Mouse (Mus musculus) CH12.LX (cell line): ENCODE measurements around the gene Ercc6l2. TPM values are rescaled to one million over a fixed set of nuclear protein-coding genes. Genes with fewer than 3 reads are reported as not detected.
A peak's percentile ranks its signal among the peaks of the same experiment; 100 is the strongest.

Experiments used
- DNase-seq: peaks from one replicate; pipeline ENCODE4 v3.0.0-alpha.2; 2013; ENCODE audit errors: extremely low read depth
- H3K27ac ChIP-seq: 2 replicates; pipeline ENCODE4 v1.5.1; 2012; ENCODE audit warnings: low read depth, mild to moderate bottlenecking, control low read depth, moderate library complexity; ENCODE audit not compliant: insufficient read depth
- H3K27me3 ChIP-seq: replicated peaks from 2 replicates; pipeline ENCODE3; 2012; ENCODE audit warnings: inconsistent platforms
- H3K36me3 ChIP-seq, 2 experiments: replicated peaks in 1 of 2; 2 replicates each; pipeline versions ENCODE3 to v1.6.1; 2012; ENCODE audit warnings: inconsistent platforms in 1 of 2, low read length in 1 of 2, mild to moderate bottlenecking in 1 of 2, mixed read lengths in 1 of 2, moderate library complexity in 1 of 2; ENCODE audit not compliant: control insufficient read depth in 1 of 2, insufficient read depth in 1 of 2
- H3K4me1 ChIP-seq, 2 experiments: 2 replicates each; pipeline ENCODE4 v1.6.1; 2012; ENCODE audit warnings: inconsistent platforms in 1 of 2, moderate library complexity in 1 of 2; ENCODE audit not compliant: insufficient read depth in 2 of 2, control insufficient read depth in 1 of 2
- H3K4me2 ChIP-seq: 2 replicates; pipeline ENCODE4 v1.6.1; 2012; ENCODE audit warnings: low read depth, mild to moderate bottlenecking, control low read depth; ENCODE audit not compliant: poor library complexity, insufficient read depth, severe bottlenecking
- H3K4me3 ChIP-seq, 3 experiments: fragments of 150-350 bp in 1 of 3; sonication (generic) in 1 of 3; replicated peaks in 1 of 3; 2 replicates each; pipeline versions ENCODE3 to v1.5.1; 2011 to 2012; ENCODE audit warnings: low read depth in 2 of 3, low read length in 2 of 3, mild to moderate bottlenecking in 2 of 3, moderate library complexity in 2 of 3, control low read depth in 1 of 3, improper control_type of control experiment in 1 of 3, inconsistent platforms in 1 of 3, mixed read lengths in 1 of 3; ENCODE audit not compliant: poor library complexity in 1 of 3
- H3K79me2 ChIP-seq: replicated peaks from 2 replicates; pipeline ENCODE4 v1.6.1; 2012; ENCODE audit warnings: mild to moderate bottlenecking, moderate library complexity; ENCODE audit not compliant: control insufficient read depth, poor library complexity, insufficient read depth, severe bottlenecking; ENCODE audit errors: extremely low read depth
- H3K9ac ChIP-seq: 2 replicates; pipeline ENCODE4 v1.6.1; 2012; ENCODE audit warnings: low read depth, mild to moderate bottlenecking, control low read depth, moderate library complexity; ENCODE audit not compliant: insufficient read depth
- H3K9me3 ChIP-seq: replicated peaks from 2 replicates; pipeline ENCODE3; 2012; ENCODE audit warnings: low read length, inconsistent platforms, mixed read lengths
- BHLHE40 ChIP-seq: IDR thresholded peaks from 2 replicates; pipeline ENCODE4 v1.6.1; 2011; ENCODE audit warnings: mild to moderate bottlenecking, low read depth, low read length, improper control_type of control experiment
- CHD1 ChIP-seq: IDR thresholded peaks from 2 replicates; pipeline ENCODE4 v1.6.1; 2012; ENCODE audit warnings: low read depth, low read length, improper control_type of control experiment, inconsistent platforms
- CTCF ChIP-seq, 2 experiments: IDR thresholded peaks in 1 of 2; conservative IDR thresholded peaks in 1 of 2; 2 replicates each; pipeline ENCODE4 v1.5.1; 2011 to 2012; ENCODE audit warnings: low read depth in 2 of 2, low read length in 2 of 2, improper control_type of control experiment in 1 of 2, inconsistent platforms in 1 of 2, mild to moderate bottlenecking in 1 of 2, moderate library complexity in 1 of 2
- E2F4 ChIP-seq: IDR thresholded peaks from 2 replicates; pipeline ENCODE4 v1.6.1; 2011; ENCODE audit warnings: low read depth, low read length, improper control_type of control experiment; ENCODE audit not compliant: insufficient replicate concordance
- ETS1 ChIP-seq: conservative IDR thresholded peaks from 2 replicates; pipeline ENCODE4 v1.6.1; 2012; ENCODE audit warnings: low read depth, mild to moderate bottlenecking, inconsistent platforms, low read length, improper control_type of control experiment, moderate library complexity
- GABPA ChIP-seq: IDR thresholded peaks from 2 replicates; pipeline ENCODE4 v1.6.1; 2012; ENCODE audit warnings: low read depth, low read length, improper control_type of control experiment, inconsistent platforms; ENCODE audit not compliant: insufficient replicate concordance
- HCFC1 ChIP-seq: IDR thresholded peaks from 2 replicates; pipeline ENCODE4 v1.6.1; 2012; ENCODE audit warnings: low read depth, mild to moderate bottlenecking, inconsistent platforms, low read length, improper control_type of control experiment
- JUN ChIP-seq: IDR thresholded peaks from 2 replicates; pipeline ENCODE4 v1.6.1; 2011; ENCODE audit warnings: low read depth, mild to moderate bottlenecking, low read length, improper control_type of control experiment, moderate library complexity; ENCODE audit not compliant: insufficient read depth
- JUND ChIP-seq: conservative IDR thresholded peaks from 2 replicates; pipeline ENCODE4 v1.6.1; 2011; ENCODE audit warnings: low read depth, low read length, improper control_type of control experiment
- KAT2A ChIP-seq: IDR thresholded peaks from 2 replicates; pipeline ENCODE4 v1.6.1; 2012; ENCODE audit warnings: low read length, improper control_type of control experiment, inconsistent platforms; ENCODE audit not compliant: insufficient replicate concordance
- MAFK ChIP-seq: IDR thresholded peaks from 2 replicates; pipeline ENCODE4 v1.6.1; 2011; ENCODE audit warnings: low read length, improper control_type of control experiment; ENCODE audit not compliant: insufficient replicate concordance
- MAZ ChIP-seq: IDR thresholded peaks from 2 replicates; pipeline ENCODE4 v1.6.1; 2012; ENCODE audit warnings: low read depth, mild to moderate bottlenecking, inconsistent platforms, low read length, improper control_type of control experiment, moderate library complexity
- MYC ChIP-seq: IDR thresholded peaks from 2 replicates; pipeline ENCODE4 v1.6.1; 2011; ENCODE audit warnings: low read depth, mild to moderate bottlenecking, improper control_type of control experiment, low read length
- SIN3A ChIP-seq: IDR thresholded peaks from 2 replicates; pipeline ENCODE4 v1.6.1; 2012; ENCODE audit warnings: low read length, improper control_type of control experiment, inconsistent platforms
- TBP ChIP-seq: conservative IDR thresholded peaks from 2 replicates; pipeline ENCODE4 v1.6.1; 2011; ENCODE audit warnings: low read depth, low read length, improper control_type of control experiment
- TCF12 ChIP-seq: IDR thresholded peaks from 2 replicates; pipeline ENCODE4 v1.6.1; 2014; ENCODE audit warnings: low read depth, mild to moderate bottlenecking, inconsistent platforms, low read length, improper control_type of control experiment
- USF1 ChIP-seq: IDR thresholded peaks from 2 replicates; pipeline ENCODE4 v1.6.1; 2014; ENCODE audit warnings: low read depth, mild to moderate bottlenecking, inconsistent platforms, low read length, improper control_type of control experiment
- USF2 ChIP-seq: conservative IDR thresholded peaks from 2 replicates; pipeline ENCODE4 v1.6.1; 2011; ENCODE audit warnings: low read depth, low read length, improper control_type of control experiment
- ZC3H11A ChIP-seq: IDR thresholded peaks from 2 replicates; pipeline ENCODE4 v1.6.1; 2012; ENCODE audit warnings: low read depth, mild to moderate bottlenecking, inconsistent platforms, low read length, improper control_type of control experiment
- ZMIZ1 ChIP-seq: IDR thresholded peaks from 2 replicates; pipeline ENCODE4 v1.6.1; 2012; ENCODE audit warnings: low read depth, mild to moderate bottlenecking, inconsistent platforms, low read length, improper control_type of control experiment
- ZNF384 ChIP-seq: IDR thresholded peaks from 2 replicates; pipeline ENCODE4 v1.6.1; 2012; ENCODE audit warnings: low read depth, low read length, improper control_type of control experiment, inconsistent platforms
- dilution Hi-C: fragments of 300-500 bp; cut with MboI; formaldehyde crosslinking; loops from 2 replicates; pipeline ENCODE4 v1.14.3; 2020; ENCODE audit warnings: low sequenced_read_pairs; ENCODE audit not compliant: extremely low pct_unique_long_range_greater_than_20kb, extremely low pct_ligation_motif_present
- in situ Hi-C: fragments of 300-500 bp; cut with MboI; formaldehyde crosslinking; loops from 3 replicates; pipeline ENCODE4 v1.14.3; 2019; ENCODE audit warnings: low sequenced_read_pairs, low pct_ligation_motif_present, low pct_unique_long_range_greater_than_20kb, mixed read lengths
- polyA plus RNA-seq: library from polyadenylated mRNA; unstranded; fragments of >175 nt; gene quantifications from 2 replicates; pipeline ENCODE4 v1.2.1, GENCODE M21; 2012; ENCODE audit warnings: low read depth; ENCODE audit not compliant: insufficient read length
- total RNA-seq, 2 experiments: library from RNA; depleted of rRNA; stranded (reverse); fragments of 300-350 nt in 1 of 2; fragments of >200 nt in 1 of 2; gene quantifications; 2 replicates each; pipeline ENCODE4 v1.2.3; 2012 to 2014

Ercc6l2 gene
- total and polyA plus RNA-seq, 3 experiments, result 44.3 to 97.0 (median 62.5) TPM

- TF ChIP-seq E2F4 (no peak), TCF12 (no peak), ETS1 (no peak), CTCF (conservative IDR thresholded peaks at IDR 0.05 in 1 of 2, IDR thresholded peaks at IDR 0.05 in 1 of 2; ENCODE audit: low read depth in 2 of 2, low read length in 2 of 2) (no peak), ZC3H11A (no peak), ZNF384 (no peak), TBP (no peak), GABPA (no peak), CHD1 (no peak), MYC (no peak), USF2 (no peak), ZMIZ1 (no peak), HCFC1 (no peak), SIN3A (no peak), USF1 (no peak), MAFK (no peak), KAT2A (no peak), MAZ (no peak)
- no peak overlapping the region for H3K4me3 ChIP-seq
- H3K4me2 ChIP-seq, result no peak overlapping the region
- H3K36me3 ChIP-seq, result no peaks in the 10 kb centered on the region
- no peaks in the 10 kb centered on the region for H3K27me3 ChIP-seq
- no peak for DNase-seq
- H3K4me1 ChIP-seq, result no peaks in the 10 kb centered on the region
- dilution Hi-C loops, result no loop called here
- no peaks in the 10 kb centered on the region for H3K9me3 ChIP-seq
- no peak overlapping the region for H3K9ac ChIP-seq
- H3K79me2 ChIP-seq, result no peaks in the 10 kb centered on the region
- in situ Hi-C loops, result no loop called here
- no peak overlapping the region for H3K27ac ChIP-seq
Observed at GRCm38 (mm10) chr13:63915684-63916083, 100.6 kb downstream of the Ercc6l2 start.

DNA sequence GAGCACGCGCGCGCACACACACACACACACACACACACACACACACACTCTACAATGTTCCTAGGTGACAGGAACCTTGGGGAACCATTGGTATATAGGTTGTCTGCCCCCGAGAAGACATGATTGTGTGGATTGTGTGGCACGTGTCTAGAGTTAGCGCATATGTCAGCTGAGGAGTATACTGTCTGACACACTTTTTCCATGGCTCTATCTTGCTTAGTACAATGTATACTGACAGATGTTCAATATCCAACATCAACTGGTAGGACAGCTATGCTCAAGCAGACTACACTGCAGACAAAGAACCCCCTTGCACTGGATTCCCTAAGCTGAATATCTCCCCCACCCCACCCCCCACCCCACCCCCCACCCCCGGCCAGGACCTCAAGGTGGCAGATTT lies 101.5 kb downstream of the Ercc6l2 start:
- TF ChIP-seq ZNF384, result no peak
- peak; percentile 20; the same call in 1 of the 2 replicates for TF ChIP-seq JUN
- no peak for TF ChIP-seq CTCF (conservative IDR thresholded peaks at IDR 0.05 in 1 of 2, IDR thresholded peaks at IDR 0.05 in 1 of 2; ENCODE audit: low read depth in 2 of 2, low read length in 2 of 2)
- TF ChIP-seq JUND, result peak; percentile 57; the same call in 1 of the 2 replicates
- TF ChIP-seq BHLHE40, result peak; percentile 64
- in situ Hi-C loops, result no loop called here
- dilution Hi-C loops, result no loop called here
- Histone ChIP-seq H3K4me2 (no peak overlapping the region), H3K27ac (no peak overlapping the region), H3K79me2 (no peaks in the 10 kb centered on the region), H3K27me3 (no peaks in the 10 kb centered on the region), H3K4me1 (no peaks in the 10 kb centered on the region), H3K36me3 (no peaks in the 10 kb centered on the region), H3K9ac (no peak overlapping the region), H3K4me3 (no peak overlapping the region), H3K9me3 (peaks cover under 1% of the 10 kb centered on the region)
- DNase-seq, result no peak
